Comparison of ENCODE assay signal across 8 mouse cellular contexts in genomic region chr6:140712754-140713153, GRCm38 (mm10). TPM values are rescaled to one million over a fixed set of nuclear protein-coding genes. Genes with fewer than 3 reads are reported as not detected.
DNase-seq lines count a peak whose midpoint lies in the region; ATAC-seq and TF ChIP-seq lines count a peak whose summit lies in the region.

No protein-coding gene starts in this region.

- no peak for TF ChIP-seq POLR2A in cortical plate, adult 2 months (IDR thresholded peaks at IDR 0.05; ENCODE audit: extremely low read depth, insufficient read depth, low read length)

- no peaks in the 10 kb centered on the region for H3K9me3 ChIP-seq in lung, postnatal 0 days (ENCODE audit: low read length)

- TF ChIP-seq EP300 in lung, postnatal 0 days (IDR thresholded peaks at IDR 0.05) = no peak

- peak; percentile 83 for TF ChIP-seq CTCF in cortical plate, adult 2 months (IDR thresholded peaks at IDR 0.05; ENCODE audit: extremely low read depth, insufficient read depth, low read length)
- TF ChIP-seq CTCF in lung, postnatal 0 days (IDR thresholded peaks at IDR 0.05) = peak; percentile 89

- no peaks in the 10 kb centered on the region for H3K36me3 ChIP-seq in lung, postnatal 0 days (ENCODE audit: insufficient read depth, low read length)

- no peak overlapping the region for H3K4me3 ChIP-seq in cortical plate, adult 2 months (ENCODE audit: insufficient read depth, low read length)
- H3K4me3 ChIP-seq in lung, postnatal 0 days (ENCODE audit: low read depth, low read length) = no peak overlapping the region

- H3K27ac ChIP-seq in cortical plate, adult 2 months (ENCODE audit: insufficient read depth, low read length) = no peak overlapping the region
- H3K27ac ChIP-seq in lung, postnatal 0 days (ENCODE audit: low read length) = no peak overlapping the region

- 7% methylated on average over 11 of the region's 11 CpGs for WGBS in lung, postnatal 0 days

- intact Hi-C loops in gastrocnemius, postnatal 36 days (cut with DNase I) = loop anchor here (10.0 kb wide), 1 partner anchor 142 kb away; no protein-coding TSS in a partner anchor

- no peaks in the 10 kb centered on the region for H3K4me1 ChIP-seq in cortical plate, adult 2 months (ENCODE audit: control insufficient read depth, insufficient read depth, low read length)
- H3K4me1 ChIP-seq in lung, postnatal 0 days (ENCODE audit: insufficient read depth, low read depth, low read length) = no peaks in the 10 kb centered on the region

- DNase-seq in CD8-positive naive resting alpha-beta T cell, adult 2 months (ENCODE audit: low read depth in 2 of 2, low spot score in 2 of 2) = peak; percentile 43 to 59
- DNase-seq in gastrocnemius, postnatal 36 days = peak; percentile 41 to 51
- peak; percentile 84 to 85 for DNase-seq in kidney, postnatal 4 days
- peak; percentile 78 for DNase-seq in lung, postnatal 0 days (ENCODE audit: low spot score)
- peak; percentile 52 for DNase-seq in retina, postnatal 7 days (ENCODE audit: low read depth, low spot score)
- peak; percentile 29 to 68 for DNase-seq in urinary bladder, postnatal 4 days (ENCODE audit: low spot score in 2 of 2)

- no peak overlapping the region for H3K9ac ChIP-seq in lung, postnatal 0 days (replicated peaks; ENCODE audit: low read depth)

- no peaks in the 10 kb centered on the region for H3K27me3 ChIP-seq in lung, postnatal 0 days (replicated peaks; ENCODE audit: insufficient read depth, low read length)

- H3K4me2 ChIP-seq in lung, postnatal 0 days (replicated peaks; ENCODE audit: low read depth, low read length) = no peak overlapping the region

- peak; percentile 16 for ATAC-seq in activated CD4-positive, CD25-positive, alpha-beta regulatory T cell, adult 4 months
- ATAC-seq in lung, postnatal 0 days = peak; percentile 49; the same call in 1 of the 2 replicates

RNA-seq across cellular contexts. Expression of gene Gm11077, which starts 16.3 kb away (rescaled TPM):
- not detected for polyA plus RNA-seq in activated CD4-positive, CD25-positive, alpha-beta regulatory T cell, adult 4 months (2017; shearing (Covaris generic))
- polyA plus RNA-seq in cortical plate, adult 2 months (2012; rRNA removed) = not detected in 2 replicates
- not detected for total RNA-seq in gastrocnemius, postnatal 36 days (2021)
- not detected in 2 replicates for polyA plus RNA-seq in lung, postnatal 0 days (2015; fragmentation: Nextera tagmentation; extraction: Ambion mirVana)
